Mouse (Mus musculus): Measurements from ENCODE around the gene Pknox1.
A peak's percentile ranks its signal among the peaks of the same experiment; 100 is the strongest.
"Not testable (repeated sequence)": the region's sequence is repeated elsewhere in the genome, so short reads cannot be mapped to it uniquely, and the experiment has no call there.

Pknox1 gene

GRCm38 (mm10) chr17:31564015-31564857 is at the start of gene Pknox1:
Pknox1 (plus strand) TSS chr17:31564734.
- DNase-seq (ENCODE audit: low read depth, low spot score): peak; percentile 100

- DNase-seq (ENCODE audit: low read depth, low spot score): no peak
Measured at GRCm38 (mm10) chr17:31519344-31519945, 45.1 kb upstream of the Pknox1 start.

GRCm38 (mm10) chr17:31519946-31520838 is 44.3 kb upstream of the Pknox1 start, which contains the start of the genes Wdr4 and Ndufv3:
Wdr4 (minus strand) TSS chr17:31519980.
Ndufv3 (plus strand) TSS chr17:31520115.
- peak; percentile 99 for DNase-seq (ENCODE audit: low read depth, low spot score)

GRCm38 (mm10) chr17:31520895-31521294 is 43.6 kb upstream of the Pknox1 start:
- DNase-seq (ENCODE audit: low read depth, low spot score): no peak

GRCm38 (mm10) chr17:31521948-31522347 is 42.6 kb upstream of the Pknox1 start:
- DNase-seq (ENCODE audit: low read depth, low spot score): no peak

- DNase-seq (ENCODE audit: low read depth, low spot score): no peak
Measured at GRCm38 (mm10) chr17:31525114-31525513, 39.4 kb upstream of the Pknox1 start.

- no peak for DNase-seq (ENCODE audit: low read depth, low spot score)
Measured at GRCm38 (mm10) chr17:31525816-31526215, 38.7 kb upstream of the Pknox1 start.

GRCm38 (mm10) chr17:31529314-31529713 is 35.2 kb upstream of the Pknox1 start:
- DNase-seq (ENCODE audit: low read depth, low spot score): no peak

- DNase-seq (ENCODE audit: low read depth, low spot score): no peak
Measured at GRCm38 (mm10) chr17:31531441-31532158, 32.9 kb upstream of the Pknox1 start.

GRCm38 (mm10) chr17:31532331-31532730 is 32.2 kb upstream of the Pknox1 start:
- not testable (repeated sequence) for DNase-seq (ENCODE audit: low read depth, low spot score)

- DNase-seq (ENCODE audit: low read depth, low spot score): no peak
Measured at GRCm38 (mm10) chr17:31535358-31535757, 29.2 kb upstream of the Pknox1 start.

- no peak for DNase-seq (ENCODE audit: low read depth, low spot score)
Measured at GRCm38 (mm10) chr17:31535871-31536629, 28.5 kb upstream of the Pknox1 start.

GRCm38 (mm10) chr17:31540101-31540500 is 24.4 kb upstream of the Pknox1 start:
- no peak for DNase-seq (ENCODE audit: low read depth, low spot score)

GRCm38 (mm10) chr17:31540809-31541459 is 23.6 kb upstream of the Pknox1 start:
- no peak for DNase-seq (ENCODE audit: low read depth, low spot score)

GRCm38 (mm10) chr17:31541460-31541831 is 23.1 kb upstream of the Pknox1 start:
- no peak for DNase-seq (ENCODE audit: low read depth, low spot score)

- no peak for DNase-seq (ENCODE audit: low read depth, low spot score)
Measured at GRCm38 (mm10) chr17:31543574-31543973, 21.0 kb upstream of the Pknox1 start.

- no peak for DNase-seq (ENCODE audit: low read depth, low spot score)
Measured at GRCm38 (mm10) chr17:31546444-31547196, 17.9 kb upstream of the Pknox1 start.

GRCm38 (mm10) chr17:31547974-31548373 is 16.6 kb upstream of the Pknox1 start:
- no peak for DNase-seq (ENCODE audit: low read depth, low spot score)

GRCm38 (mm10) chr17:31549389-31549788 is 15.1 kb upstream of the Pknox1 start:
- DNase-seq (ENCODE audit: low read depth, low spot score): no peak
